18 mouse cellular contexts compared by ENCODE assay signal in genomic region chrX:19206420-19206819, GRCm38 (mm10).
A peak's percentile ranks its signal among the peaks of the same experiment; 100 is the strongest.
DNase-seq lines count a peak whose midpoint lies in the region; ATAC-seq and TF ChIP-seq lines count a peak whose summit lies in the region.
"Had no signal": no experiment of that assay in that cellular context is flagged by ENCODE, and none has a peak within 500 bp of the region (broad histone marks: within the 10 kb centered on the region; RNA-seq: fewer than 3 reads in every experiment).

No protein-coding gene starts in this region.

- H3K79me2 ChIP-seq in MEL (ENCODE audit: control insufficient read depth, insufficient read depth, low read length, poor library complexity), result no peaks in the 10 kb centered on the region

- H3K36me3 ChIP-seq in kidney, embryonic 15.5 days, result no peaks in the 10 kb centered on the region
- H3K36me3 ChIP-seq in MEL (ENCODE audit: control insufficient read depth in 1 of 2, insufficient read depth in 2 of 2, low read length in 2 of 2), result no peaks in the 10 kb centered on the region; a peak in 1 of 4 replicates
- H3K36me3 ChIP-seq in hindbrain, embryonic 14.5 days (replicated peaks; ENCODE audit: control insufficient read depth, insufficient read depth), result no peaks in the 10 kb centered on the region
- H3K36me3 ChIP-seq: forebrain, embryonic 12.5 days; heart, embryonic 13.5 days; limb, embryonic 15.5 days had no signal

- H3K4me3 ChIP-seq in kidney, embryonic 15.5 days (replicated peaks), result no peak overlapping the region
- no peak overlapping the region for H3K4me3 ChIP-seq in MEL (ENCODE audit: control insufficient read depth in 1 of 2, insufficient read depth in 1 of 2, low read depth in 2 of 2, low read length in 2 of 2)
- no peak overlapping the region for H3K4me3 ChIP-seq in hindbrain, embryonic 14.5 days (replicated peaks; ENCODE audit: low read length)
- H3K4me3 ChIP-seq: forebrain, embryonic 12.5 days; heart, embryonic 13.5 days; limb, embryonic 15.5 days had no signal

- TF ChIP-seq EP300 in MEL (IDR thresholded peaks at IDR 0.05; ENCODE audit: low read depth in 1 of 2, low read length in 2 of 2), result no peak

- peak; percentile 3 for TF ChIP-seq RAD21 in MEL (IDR thresholded peaks at IDR 0.05; ENCODE audit: low read depth, low read length)

- no peaks in the 10 kb centered on the region for H3K9me3 ChIP-seq in kidney, embryonic 15.5 days (replicated peaks)
- no peaks in the 10 kb centered on the region for H3K9me3 ChIP-seq in MEL (replicated peaks; ENCODE audit: insufficient read depth, low read length)
- H3K9me3 ChIP-seq in hindbrain, embryonic 14.5 days (ENCODE audit: control insufficient read depth, low read length), result no peaks in the 10 kb centered on the region
- H3K9me3 ChIP-seq: forebrain, embryonic 12.5 days; heart, embryonic 13.5 days; limb, embryonic 15.5 days had no signal

- ATAC-seq in CD4-positive, CD25-positive, alpha-beta regulatory T cell, adult 4 months, result no peak
- ATAC-seq in kidney, embryonic 15.5 days (replicated peaks; ENCODE audit: low FRiP score), result no peak
- ATAC-seq in hindbrain, embryonic 14.5 days (ENCODE audit: low FRiP score), result no peak
- ATAC-seq: hindbrain, postnatal 0 days had no signal

- H3K4me1 ChIP-seq in kidney, embryonic 15.5 days, result no peaks in the 10 kb centered on the region
- no peaks in the 10 kb centered on the region for H3K4me1 ChIP-seq in MEL (ENCODE audit: control insufficient read depth in 1 of 2, insufficient read depth in 2 of 2, low read length in 2 of 2)
- no peaks in the 10 kb centered on the region for H3K4me1 ChIP-seq in hindbrain, embryonic 14.5 days (replicated peaks; ENCODE audit: control insufficient read depth, insufficient read depth, low read length)
- H3K4me1 ChIP-seq: forebrain, embryonic 12.5 days; heart, embryonic 13.5 days; limb, embryonic 15.5 days had no signal

- 45% methylated on average over 1 of the region's 1 CpGs for WGBS in kidney, embryonic 15.5 days
- 76% methylated on average over 1 of the region's 1 CpGs for WGBS in hindbrain, embryonic 14.5 days

- no peak for TF ChIP-seq CTCF in MEL (IDR thresholded peaks at IDR 0.05 in 2 of 3, conservative IDR thresholded peaks at IDR 0.05 in 1 of 3; ENCODE audit: control insufficient read depth in 1 of 3, insufficient read depth in 1 of 3, low read depth in 2 of 3, low read length in 3 of 3, poor library complexity in 1 of 3, severe bottlenecking in 1 of 3)

- H3K27ac ChIP-seq in kidney, embryonic 15.5 days, result no peak overlapping the region
- H3K27ac ChIP-seq in MEL (ENCODE audit: control insufficient read depth, low read depth, low read length), result no peak overlapping the region
- no peak overlapping the region for H3K27ac ChIP-seq in hindbrain, embryonic 14.5 days
- H3K27ac ChIP-seq: forebrain, embryonic 12.5 days; heart, embryonic 13.5 days; hindbrain, postnatal 0 days; limb, embryonic 15.5 days had no signal

- H3K27me3 ChIP-seq in kidney, embryonic 15.5 days, result no peaks in the 10 kb centered on the region
- H3K27me3 ChIP-seq in MEL (ENCODE audit: control insufficient read depth in 1 of 2, insufficient read depth in 2 of 2, low read length in 2 of 2), result no peaks in the 10 kb centered on the region
- H3K27me3 ChIP-seq in hindbrain, embryonic 14.5 days (ENCODE audit: control insufficient read depth, insufficient read depth, low read length), result no peaks in the 10 kb centered on the region
- H3K27me3 ChIP-seq: forebrain, embryonic 12.5 days; heart, embryonic 13.5 days; limb, embryonic 15.5 days had no signal

- no peak for TF ChIP-seq POLR2A in MEL (IDR thresholded peaks at IDR 0.05; ENCODE audit: control insufficient read depth in 1 of 2, insufficient read depth in 1 of 2, low read depth in 1 of 2, low read length in 2 of 2, poor library complexity in 1 of 2)

- peak; percentile 0 for DNase-seq in CD4-positive, CD25-positive, alpha-beta regulatory T cell, adult 2 months (ENCODE audit: low read depth, low spot score)
- DNase-seq in kidney, adult 18-20 months, result peak; percentile 23
- DNase-seq in MEL (ENCODE audit: low read depth, low spot score), result no peak
- peak; percentile 9 for DNase-seq in lung, postnatal 36 days
- DNase-seq in layer of hippocampus, adult 11-12 months (ENCODE audit: low spot score), result no peak
- no peak for DNase-seq in hindbrain, embryonic 14.5 days (ENCODE audit: low spot score)
- DNase-seq: cerebellum, postnatal 14 days; gastrocnemius, postnatal 25 days; heart, postnatal 4 days; right cerebral cortex, adult 18-20 months; thymus, postnatal 25 days had no signal

- no peak overlapping the region for H3K9ac ChIP-seq in kidney, embryonic 15.5 days
- no peak overlapping the region for H3K9ac ChIP-seq in MEL (ENCODE audit: control insufficient read depth, low read depth, low read length, poor library complexity, severe bottlenecking)
- H3K9ac ChIP-seq in hindbrain, embryonic 14.5 days, result no peak overlapping the region
- H3K9ac ChIP-seq: forebrain, embryonic 12.5 days; heart, embryonic 13.5 days; limb, embryonic 15.5 days; lung, embryonic 14.5 days had no signal

- H3K4me2 ChIP-seq in kidney, embryonic 15.5 days, result no peak overlapping the region
- H3K4me2 ChIP-seq in hindbrain, embryonic 14.5 days (replicated peaks), result no peak overlapping the region
- H3K4me2 ChIP-seq: forebrain, embryonic 12.5 days; heart, embryonic 13.5 days; limb, embryonic 15.5 days; lung, embryonic 14.5 days had no signal

TF ChIP-seq in MEL, 35 proteins besides CTCF, POLR2A, EP300 and RAD21:
- TF ChIP-seq TCF12 (IDR thresholded peaks at IDR 0.05; ENCODE audit: low read depth, low read length), result no peak
- no peak for TF ChIP-seq SIN3A (IDR thresholded peaks at IDR 0.05; ENCODE audit: low read length)

Comparison
In these comparisons a context has a peak if more than half of its experiments do, and no peak if none do; other contexts are left out.
1. DNase-seq: peak in CD4-positive, CD25-positive, alpha-beta regulatory T cell, adult 2 months (single experiment), kidney, adult 18-20 months (single experiment) and lung, postnatal 36 days (single experiment); none in MEL (single experiment), layer of hippocampus, adult 11-12 months (single experiment) and hindbrain, embryonic 14.5 days (single experiment).